ENCODE assay signal across 25 mouse cellular contexts in genomic region chr14:122599839-122600238, GRCm38 (mm10).
DNase-seq lines count a peak whose midpoint lies in the region; ATAC-seq and TF ChIP-seq lines count a peak whose summit lies in the region.
"Had no signal": no experiment of that assay in that cellular context is flagged by ENCODE, and none has a peak within 500 bp of the region (broad histone marks: within the 10 kb centered on the region; RNA-seq: fewer than 3 reads in every experiment).

No protein-coding gene starts in this region.

- no peak overlapping the region for H3K4me3 ChIP-seq in forebrain, embryonic 10.5 days
- no peak overlapping the region for H3K4me3 ChIP-seq in forebrain, postnatal 0 days (ENCODE audit: low read depth, low read length)
- H3K4me3 ChIP-seq in midbrain, embryonic 16.5 days (ENCODE audit: low read depth, low read length) = no peak overlapping the region
- H3K4me3 ChIP-seq in midbrain, embryonic 11.5 days (ENCODE audit: low read depth, low read length) = no peak overlapping the region
- H3K4me3 ChIP-seq in limb, embryonic 14.5 days (replicated peaks; ENCODE audit: low read length) = no peak overlapping the region
- no peak overlapping the region for H3K4me3 ChIP-seq in embryonic facial prominence, embryonic 10.5 days
- H3K4me3 ChIP-seq: embryonic facial prominence, embryonic 12.5 days; forebrain, embryonic 15.5 days; heart, embryonic 10.5 days; intestine, embryonic 15.5 days; left cerebral cortex, adult 2 months; liver, embryonic 13.5 days; myocyte; neural tube, embryonic 13.5 days had no signal

- H3K9me3 ChIP-seq in forebrain, embryonic 10.5 days = no peaks in the 10 kb centered on the region
- H3K9me3 ChIP-seq in forebrain, postnatal 0 days (ENCODE audit: low read length) = no peaks in the 10 kb centered on the region
- no peaks in the 10 kb centered on the region for H3K9me3 ChIP-seq in midbrain, embryonic 16.5 days (replicated peaks; ENCODE audit: control insufficient read depth, low read length, poor library complexity, severe bottlenecking)
- H3K9me3 ChIP-seq in midbrain, embryonic 11.5 days (ENCODE audit: control insufficient read depth, low read length) = no peaks in the 10 kb centered on the region
- no peaks in the 10 kb centered on the region for H3K9me3 ChIP-seq in limb, embryonic 14.5 days (ENCODE audit: control insufficient read depth, low read length)
- H3K9me3 ChIP-seq in embryonic facial prominence, embryonic 10.5 days = no peaks in the 10 kb centered on the region
- H3K9me3 ChIP-seq: embryonic facial prominence, embryonic 12.5 days; forebrain, embryonic 15.5 days; heart, embryonic 10.5 days; intestine, embryonic 15.5 days; liver, embryonic 13.5 days; neural tube, embryonic 13.5 days had no signal

- no peak for TF ChIP-seq POLR2A in limb, embryonic 14.5 days (IDR thresholded peaks at IDR 0.05; ENCODE audit: borderline replicate concordance, extremely low read depth, insufficient read depth, insufficient read length)

- no peaks in the 10 kb centered on the region for H3K27me3 ChIP-seq in forebrain, embryonic 10.5 days (ENCODE audit: poor library complexity, severe bottlenecking)
- no peaks in the 10 kb centered on the region for H3K27me3 ChIP-seq in forebrain, postnatal 0 days (ENCODE audit: insufficient read depth, low read length)
- no peaks in the 10 kb centered on the region for H3K27me3 ChIP-seq in midbrain, embryonic 16.5 days (ENCODE audit: control insufficient read depth, insufficient read depth, low read depth, low read length)
- no peaks in the 10 kb centered on the region for H3K27me3 ChIP-seq in midbrain, embryonic 11.5 days (ENCODE audit: control insufficient read depth, insufficient read depth, low read length)
- no peaks in the 10 kb centered on the region for H3K27me3 ChIP-seq in limb, embryonic 14.5 days (ENCODE audit: control insufficient read depth, insufficient read depth, low read length)
- no peaks in the 10 kb centered on the region for H3K27me3 ChIP-seq in embryonic facial prominence, embryonic 10.5 days (replicated peaks; ENCODE audit: low read depth, poor library complexity, severe bottlenecking)
- H3K27me3 ChIP-seq: embryonic facial prominence, embryonic 12.5 days; forebrain, embryonic 15.5 days; intestine, embryonic 15.5 days; liver, embryonic 13.5 days; neural tube, embryonic 13.5 days had no signal

- H3K4me2 ChIP-seq in forebrain, postnatal 0 days (ENCODE audit: low read depth) = no peak overlapping the region
- H3K4me2 ChIP-seq in midbrain, embryonic 16.5 days (ENCODE audit: low read length) = no peak overlapping the region
- H3K4me2 ChIP-seq in midbrain, embryonic 11.5 days = no peak overlapping the region
- H3K4me2 ChIP-seq in limb, embryonic 14.5 days (replicated peaks; ENCODE audit: low read depth, low read length, severe bottlenecking) = no peak overlapping the region
- H3K4me2 ChIP-seq: embryonic facial prominence, embryonic 12.5 days; forebrain, embryonic 15.5 days; intestine, embryonic 15.5 days; liver, embryonic 13.5 days; neural tube, embryonic 13.5 days had no signal

- no peak for TF ChIP-seq CTCF in forebrain, postnatal 0 days (IDR thresholded peaks at IDR 0.05; ENCODE audit: low read depth)

- H3K4me1 ChIP-seq in forebrain, embryonic 10.5 days = peaks cover 33% of the 10 kb centered on the region
- no peaks in the 10 kb centered on the region for H3K4me1 ChIP-seq in forebrain, postnatal 0 days (ENCODE audit: insufficient read depth)
- no peaks in the 10 kb centered on the region for H3K4me1 ChIP-seq in midbrain, embryonic 16.5 days (ENCODE audit: control insufficient read depth, insufficient read depth, low read length)
- H3K4me1 ChIP-seq in midbrain, embryonic 11.5 days (ENCODE audit: control insufficient read depth, insufficient read depth, low read length) = no peaks in the 10 kb centered on the region
- H3K4me1 ChIP-seq in limb, embryonic 14.5 days (ENCODE audit: control insufficient read depth, insufficient read depth, low read length) = no peaks in the 10 kb centered on the region; the same call in 1 of the 2 replicates
- H3K4me1 ChIP-seq in embryonic facial prominence, embryonic 10.5 days = peaks cover 13% of the 10 kb centered on the region
- H3K4me1 ChIP-seq: forebrain, embryonic 15.5 days; heart, embryonic 10.5 days; intestine, embryonic 15.5 days; liver, embryonic 13.5 days; neural tube, embryonic 13.5 days had no signal

- 0 out of 2 replicates have a peak overlapping the region, but pooled peaks have one; percentile 35 for H3K27ac ChIP-seq in forebrain, embryonic 10.5 days
- no peak overlapping the region for H3K27ac ChIP-seq in forebrain, postnatal 0 days (ENCODE audit: low read depth, low read length)
- H3K27ac ChIP-seq in midbrain, embryonic 16.5 days (ENCODE audit: low read length) = no peak overlapping the region
- H3K27ac ChIP-seq in midbrain, embryonic 11.5 days (ENCODE audit: low read depth, low read length) = no peak overlapping the region
- H3K27ac ChIP-seq in limb, embryonic 14.5 days (replicated peaks; ENCODE audit: low read depth, low read length) = no peak overlapping the region
- no peak overlapping the region for H3K27ac ChIP-seq in embryonic facial prominence, embryonic 10.5 days (replicated peaks)
- H3K27ac ChIP-seq: embryonic facial prominence, embryonic 12.5 days; forebrain, embryonic 15.5 days; heart, embryonic 10.5 days; intestine, embryonic 15.5 days; left cerebral cortex, adult 2 months; liver, embryonic 13.5 days; neural tube, embryonic 13.5 days; stomach, postnatal 0 days had no signal

- no peak for DNase-seq in forebrain, embryonic 10.5 days (ENCODE audit: extremely low spot score, low spot score)
- no peak for DNase-seq in forebrain, postnatal 0 days
- DNase-seq in midbrain, embryonic 11.5 days (ENCODE audit: low spot score, missing footprints) = no peak
- peak; percentile 24 for DNase-seq in kidney, postnatal 14 days
- no peak for DNase-seq in limb, embryonic 14.5 days (ENCODE audit: low spot score)
- no peak for DNase-seq in adrenal gland, postnatal 10 days
- no peak for DNase-seq in embryonic facial prominence, embryonic 10.5 days (ENCODE audit: low spot score)
- DNase-seq: adrenal gland, postnatal 14 days; cerebellum, adult 9-11 months; liver, embryonic 13.5 days; lung, adult 2 months; midbrain, embryonic 14.5 days; right cerebral cortex, adult 18-20 months; thymus, adult 2 months; thymus, postnatal 4 days had no signal

- WGBS in forebrain, embryonic 10.5 days = 81% methylated on average over 9 of the region's 9 CpGs
- 42% methylated on average over 9 of the region's 9 CpGs for WGBS in forebrain, postnatal 0 days
- 68% methylated on average over 9 of the region's 9 CpGs for WGBS in midbrain, embryonic 16.5 days
- 75% methylated on average over 9 of the region's 9 CpGs for WGBS in midbrain, embryonic 11.5 days
- WGBS in limb, embryonic 14.5 days = 38% methylated on average over 9 of the region's 9 CpGs
- 72% methylated on average over 9 of the region's 9 CpGs for WGBS in embryonic facial prominence, embryonic 10.5 days

- H3K9ac ChIP-seq in forebrain, postnatal 0 days = no peak overlapping the region
- H3K9ac ChIP-seq in midbrain, embryonic 16.5 days (ENCODE audit: low read depth, low read length) = no peak overlapping the region
- no peak overlapping the region for H3K9ac ChIP-seq in midbrain, embryonic 11.5 days (ENCODE audit: low read length)
- H3K9ac ChIP-seq in limb, embryonic 14.5 days (ENCODE audit: low read depth, low read length, severe bottlenecking) = no peak overlapping the region
- H3K9ac ChIP-seq: embryonic facial prominence, embryonic 12.5 days; forebrain, embryonic 15.5 days; intestine, embryonic 15.5 days; liver, embryonic 13.5 days; neural tube, embryonic 13.5 days had no signal

- no peaks in the 10 kb centered on the region for H3K36me3 ChIP-seq in forebrain, embryonic 10.5 days (replicated peaks)
- H3K36me3 ChIP-seq in forebrain, postnatal 0 days (ENCODE audit: insufficient read depth) = no peaks in the 10 kb centered on the region
- H3K36me3 ChIP-seq in midbrain, embryonic 16.5 days (ENCODE audit: control insufficient read depth, insufficient read depth, low read length) = no peaks in the 10 kb centered on the region
- no peaks in the 10 kb centered on the region for H3K36me3 ChIP-seq in midbrain, embryonic 11.5 days (ENCODE audit: control insufficient read depth, insufficient read depth, low read length)
- H3K36me3 ChIP-seq in limb, embryonic 14.5 days (ENCODE audit: control insufficient read depth, insufficient read depth, low read length) = no peaks in the 10 kb centered on the region
- no peaks in the 10 kb centered on the region for H3K36me3 ChIP-seq in embryonic facial prominence, embryonic 10.5 days (replicated peaks)
- H3K36me3 ChIP-seq: embryonic facial prominence, embryonic 12.5 days; forebrain, embryonic 15.5 days; heart, embryonic 10.5 days; intestine, embryonic 15.5 days; liver, embryonic 13.5 days; neural tube, embryonic 13.5 days had no signal

- ATAC-seq in forebrain, postnatal 0 days = no peak
- ATAC-seq in midbrain, embryonic 16.5 days = peak; percentile 36; the same call in 1 of the 2 replicates
- no peak for ATAC-seq in midbrain, embryonic 11.5 days (ENCODE audit: low FRiP score)
- peak; percentile 37; the same call in 1 of the 2 replicates for ATAC-seq in limb, embryonic 14.5 days (ENCODE audit: low FRiP score, low read depth)
- ATAC-seq: forebrain, embryonic 15.5 days; hindbrain, embryonic 16.5 days; intestine, embryonic 15.5 days had no signal

Comparison
In these comparisons a context has a peak if more than half of its experiments do, and no peak if none do; other contexts are left out.
1. ATAC-seq: peak in midbrain, embryonic 16.5 days (single experiment) and limb, embryonic 14.5 days (single experiment); none in forebrain, postnatal 0 days (single experiment) and midbrain, embryonic 11.5 days (single experiment).